Mouse (Mus musculus) intestine, embryonic 14.5 days (tissue): ENCODE data around the gene Dact2. TPM values are rescaled to one million over a fixed set of nuclear protein-coding genes. Genes with fewer than 3 reads are reported as not detected.

Source experiments
- ATAC-seq: fragments of 200-750 bp; cut with Nextera tagmentation; replicated peaks from 2 replicates; pipeline ENCODE4 v1.8.0; 2017; ENCODE audit warnings: low read depth, moderate number of reproducible peaks, moderate TSS enrichment, moderate library complexity; ENCODE audit not compliant: low FRiP score, low TSS enrichment
- DNase-seq: peaks from one replicate; pipeline ENCODE4 v3.0.0-alpha.2; 2018; ENCODE audit warnings: low spot score
- H3K27ac ChIP-seq: fragments of 300-500 bp; sonication (generic); 2 replicates; pipeline ENCODE4 v1.5.1; 2014; ENCODE audit warnings: low read depth, mild to moderate bottlenecking, control low read depth
- H3K27me3 ChIP-seq: fragments of 300-500 bp; sonication (generic); replicated peaks from 2 replicates; pipeline ENCODE4 v1.6.1; 2014; ENCODE audit warnings: low read length, control low read depth; ENCODE audit not compliant: control insufficient read depth, insufficient read depth
- H3K36me3 ChIP-seq: fragments of 300-500 bp; sonication (generic); 2 replicates; pipeline ENCODE4 v1.6.1; 2014; ENCODE audit warnings: low read length, control low read depth; ENCODE audit not compliant: control insufficient read depth, insufficient read depth
- H3K4me1 ChIP-seq: fragments of 300-500 bp; sonication (generic); replicated peaks from 2 replicates; pipeline ENCODE4 v1.6.1; 2014; ENCODE audit warnings: low read length, control low read depth, mixed read lengths; ENCODE audit not compliant: control insufficient read depth, insufficient read depth
- H3K4me2 ChIP-seq: fragments of 300-500 bp; sonication (generic); 2 replicates; pipeline ENCODE4 v1.6.1; 2014; ENCODE audit warnings: low read length
- H3K4me3 ChIP-seq: fragments of 300-500 bp; sonication (generic); 2 replicates; pipeline ENCODE4 v1.5.1; 2014; ENCODE audit warnings: low read depth, low read length, control low read depth, mixed read lengths
- H3K9ac ChIP-seq: fragments of 300-500 bp; sonication (generic); 2 replicates; pipeline ENCODE4 v1.6.1; 2014; ENCODE audit warnings: mild to moderate bottlenecking, low read length
- H3K9me3 ChIP-seq: fragments of 300-500 bp; sonication (generic); 2 replicates; pipeline ENCODE4 v1.6.1; 2016; ENCODE audit warnings: low read length, control low read depth; ENCODE audit not compliant: control insufficient read depth
- WGBS: fragments of 180-500 bp; shearing (Covaris S2); extraction: QIAGEN DNeasy Blood & Tissue Kit; methylation state at CpG from one replicate; pipeline ENCODE4 v1.1.7; 2014; 5-methylcytosine and 5-hydroxymethylcytosine counted together
- polyA plus RNA-seq: library from polyadenylated mRNA; unstranded; fragments of >200 nt; fragmentation: Nextera tagmentation; extraction: Ambion mirVana; gene quantifications from 2 replicates; pipeline ENCODE4 v1.2.1, GENCODE M21; 2014

Gene Dact2
- polyA plus RNA-seq, 1 experiment from 2014 or later = 10.8 TPM

DNA sequence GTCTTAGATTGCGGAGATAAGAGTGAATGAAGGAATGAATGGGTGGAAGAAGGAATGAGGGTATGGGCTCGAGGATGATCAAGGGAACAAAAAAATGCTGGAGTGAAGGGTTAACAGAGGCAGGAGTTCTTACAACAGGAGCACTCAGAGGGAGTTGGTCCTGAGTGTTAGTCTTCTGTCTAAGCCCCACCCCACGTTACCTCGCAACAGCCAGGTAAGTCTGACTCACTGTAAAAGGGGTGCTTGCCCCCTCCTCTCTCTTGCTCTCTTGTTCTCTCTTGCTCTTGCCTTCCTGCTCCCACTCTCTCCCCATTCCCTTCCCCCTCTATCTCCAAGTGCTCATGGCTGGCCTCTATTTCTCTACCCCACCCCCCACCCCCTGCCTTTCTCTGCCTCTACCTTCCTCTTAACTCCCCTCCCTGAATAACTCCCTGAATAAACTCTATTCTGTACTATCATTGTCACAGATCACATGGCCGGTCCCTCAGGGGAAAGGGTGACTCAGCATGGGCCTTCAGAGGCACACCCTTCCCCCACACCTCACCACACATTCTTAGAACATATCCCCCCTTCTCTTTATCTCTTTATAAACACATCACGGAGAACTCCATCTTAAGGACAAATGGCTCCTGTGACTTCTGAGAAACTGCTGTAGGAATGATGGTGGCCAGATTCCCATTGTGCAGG is 37.2 kb downstream of the Dact2 start:
- peaks cover 25% of the 10 kb centered on the region for H3K4me1 ChIP-seq
- WGBS = 47% methylated on average over 6 of the region's 6 CpGs
- no peak for DNase-seq
- no peaks in the 10 kb centered on the region for H3K9me3 ChIP-seq
- H3K27me3 ChIP-seq = no peaks in the 10 kb centered on the region
- ATAC-seq = peak; percentile 59
- no peaks in the 10 kb centered on the region for H3K36me3 ChIP-seq
- no peak overlapping the region for H3K9ac ChIP-seq
- H3K27ac ChIP-seq = no peak overlapping the region
- no peak overlapping the region for H3K4me2 ChIP-seq
- no peak overlapping the region for H3K4me3 ChIP-seq

- Histone ChIP-seq H3K4me1 (peaks cover 17% of the 10 kb centered on the region; the same call in 1 of the 2 replicates), H3K36me3 (no peaks in the 10 kb centered on the region), H3K9me3 (no peaks in the 10 kb centered on the region), H3K27ac (no peak overlapping the region), H3K4me3 (no peak overlapping the region), H3K27me3 (no peaks in the 10 kb centered on the region), H3K4me2 (no peak overlapping the region), H3K9ac (no peak overlapping the region)
- DNase-seq = no peak
- WGBS = 59% methylated on average over 9 of the region's 9 CpGs
- ATAC-seq = no peak
These were observed 38.0 kb downstream of the Dact2 start for GRCm38 (mm10) chr17:14165934-14166610.

- Histone ChIP-seq H3K9ac (no peak overlapping the region), H3K27me3 (no peaks in the 10 kb centered on the region), H3K4me1 (peaks cover 13% of the 10 kb centered on the region; the same call in 1 of the 2 replicates), H3K27ac (no peak overlapping the region), H3K9me3 (no peaks in the 10 kb centered on the region), H3K36me3 (no peaks in the 10 kb centered on the region), H3K4me2 (peak overlapping the region; percentile 18), H3K4me3 (no peak overlapping the region)
- DNase-seq (no peak), ATAC-seq (no peak)
- WGBS = 12% methylated on average over 10 of the region's 10 CpGs
These were observed 38.7 kb downstream of the Dact2 start for GRCm38 (mm10) chr17:14165332-14165876.

DNA sequence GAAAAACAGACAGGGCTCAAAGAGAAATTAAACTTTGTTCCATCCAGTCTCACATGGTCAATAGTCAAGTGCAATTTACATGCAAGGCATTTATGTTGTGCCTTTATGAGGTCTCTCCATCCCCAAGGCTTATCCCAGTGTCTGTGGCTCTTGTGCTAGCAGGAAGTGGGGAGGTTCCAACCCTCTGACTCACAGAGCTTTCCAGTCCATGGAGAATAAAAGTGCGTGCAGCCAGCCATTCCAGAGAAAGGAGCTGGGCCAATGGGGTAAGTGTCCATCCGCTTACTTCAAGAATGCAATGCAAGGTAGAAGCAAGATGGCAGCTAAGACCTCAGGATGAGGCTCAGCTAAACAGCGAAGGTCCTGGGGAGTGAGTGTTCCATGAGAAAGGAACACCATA is 43.3 kb downstream of the Dact2 start:
- Histone ChIP-seq H3K4me3 (no peak overlapping the region), H3K36me3 (no peaks in the 10 kb centered on the region), H3K27me3 (no peaks in the 10 kb centered on the region), H3K9ac (no peak overlapping the region), H3K4me2 (no peak overlapping the region), H3K27ac (no peak overlapping the region), H3K4me1 (peaks cover 4% of the 10 kb centered on the region; the same call in 1 of the 2 replicates), H3K9me3 (no peaks in the 10 kb centered on the region)
- ATAC-seq (no peak), DNase-seq (no peak)
- 90% methylated on average over 3 of the region's 3 CpGs for WGBS

GRCm38 (mm10) chr17:14157779-14158195 is 46.3 kb downstream of the Dact2 start:
- Histone ChIP-seq H3K36me3 (no peaks in the 10 kb centered on the region), H3K27ac (no peak overlapping the region), H3K4me2 (no peak overlapping the region), H3K27me3 (no peaks in the 10 kb centered on the region), H3K4me1 (no peaks in the 10 kb centered on the region), H3K9me3 (no peaks in the 10 kb centered on the region), H3K9ac (no peak overlapping the region), H3K4me3 (no peak overlapping the region)
- DNase-seq = no peak
- 46% methylated on average over 7 of the region's 7 CpGs for WGBS
- ATAC-seq = no peak

Other genes with a start within 250 kb of the Dact2 start
- not detected in 2 replicates for gene Gm7356, start 200.6 kb downstream of the Dact2 start, polyA plus RNA-seq
- not detected in 2 replicates for gene Gm7358, start 144.8 kb downstream of the Dact2 start, polyA plus RNA-seq
- gene Smoc2, start 75.2 kb upstream of the Dact2 start, polyA plus RNA-seq = 184 and 222 TPM in 2 replicates